Mouse (Mus musculus) cerebellum, adult 2 months (tissue): ENCODE data around the gene Alx3.

Experiments
- CTCF ChIP-seq: fragments of 200-500 bp; IDR thresholded peaks from 2 replicates; pipeline ENCODE4 v1.5.1; 2011; ENCODE audit warnings: low read depth, mild to moderate bottlenecking, control low read depth, low read length, moderate library complexity, borderline replicate concordance; ENCODE audit not compliant: insufficient read depth
- POLR2A ChIP-seq: fragments of 200-500 bp; IDR thresholded peaks from 2 replicates; pipeline ENCODE4 v1.6.1; 2011; ENCODE audit warnings: low read length, control low read depth, borderline replicate concordance; ENCODE audit not compliant: insufficient read depth

GRCm38 (mm10) chr3:107591612-107592011 is 3.2 kb upstream of the Alx3 start:
- TF ChIP-seq POLR2A (no peak), CTCF (no peak)
